Mouse (Mus musculus) lung, postnatal 0 days (tissue): ENCODE measurements around the gene Nipal4.

Experiments
- CTCF ChIP-seq: IDR thresholded peaks from 2 replicates; pipeline ENCODE4 v1.5.1; 2016; ENCODE audit warnings: antibody characterized with exemption, mild to moderate bottlenecking
- EP300 ChIP-seq: IDR thresholded peaks from 2 replicates; pipeline ENCODE4 v1.6.1; 2016; ENCODE audit warnings: antibody characterized with exemption, mild to moderate bottlenecking, control low read depth

GRCm38 (mm10) chr11:46114221-46114620 is 52.1 kb downstream of the Nipal4 start:
- no peak for TF ChIP-seq CTCF
- no peak for TF ChIP-seq EP300
